Mouse (Mus musculus) neural tube, embryonic 11.5 days (tissue): ENCODE results near the gene Ap1m1. TPM values are rescaled to one million over a fixed set of nuclear protein-coding genes. Genes with fewer than 3 reads are reported as not detected.

Experiments used
- ATAC-seq: fragments of 200-750 bp; cut with Nextera tagmentation; 2 replicates; pipeline ENCODE4 v1.8.0; 2017; ENCODE audit warnings: moderate number of reproducible peaks, mild to moderate bottlenecking, moderate TSS enrichment, moderate library complexity; ENCODE audit not compliant: insufficient read depth, low FRiP score, low TSS enrichment
- DNase-seq: peaks from one replicate; pipeline ENCODE4 v3.0.0-alpha.2; 2015; ENCODE audit warnings: low spot score
- H3K27ac ChIP-seq: fragments of 300-500 bp; sonication (generic); 2 replicates; pipeline ENCODE4 v1.5.1; 2014; ENCODE audit warnings: low read depth, mild to moderate bottlenecking, low read length
- H3K27me3 ChIP-seq: fragments of 300-500 bp; sonication (generic); 2 replicates; pipeline ENCODE4 v1.6.1; 2014; ENCODE audit warnings: mild to moderate bottlenecking, low read length, mixed read lengths; ENCODE audit not compliant: control insufficient read depth, insufficient read depth
- H3K36me3 ChIP-seq: fragments of 300-500 bp; sonication (generic); 2 replicates; pipeline ENCODE4 v1.6.1; 2014; ENCODE audit warnings: mild to moderate bottlenecking, low read length, moderate library complexity, mixed read lengths; ENCODE audit not compliant: control insufficient read depth, insufficient read depth
- H3K4me1 ChIP-seq: fragments of 300-500 bp; sonication (generic); 2 replicates; pipeline ENCODE4 v1.6.1; 2014; ENCODE audit warnings: low read length, mixed read lengths; ENCODE audit not compliant: control insufficient read depth, insufficient read depth
- H3K4me2 ChIP-seq: fragments of 300-500 bp; sonication (generic); 2 replicates; pipeline ENCODE4 v1.6.1; 2014; ENCODE audit warnings: low read depth, mild to moderate bottlenecking, moderate library complexity
- H3K4me3 ChIP-seq: fragments of 300-500 bp; sonication (generic); 2 replicates; pipeline ENCODE4 v1.5.1; 2014; ENCODE audit warnings: low read depth, low read length
- H3K9ac ChIP-seq: fragments of 300-500 bp; sonication (generic); 2 replicates; pipeline ENCODE4 v1.6.1; 2014; ENCODE audit warnings: mild to moderate bottlenecking, low read length
- H3K9me3 ChIP-seq: fragments of 300-500 bp; sonication (generic); 2 replicates; pipeline ENCODE4 v1.6.1; 2016; ENCODE audit warnings: low read length; ENCODE audit not compliant: control insufficient read depth
- WGBS: fragments of 180-500 bp; shearing (Covaris S2); extraction: QIAGEN DNeasy Blood & Tissue Kit; methylation state at CpG from one replicate; pipeline ENCODE4 v1.1.7; 2014; 5-methylcytosine and 5-hydroxymethylcytosine counted together
- polyA plus RNA-seq: library from polyadenylated mRNA; unstranded; fragments of >200 nt; fragmentation: Nextera tagmentation; extraction: Ambion mirVana; gene quantifications from 2 replicates; pipeline ENCODE4 v1.2.1, GENCODE M21; 2014

Ap1m1 gene
- polyA plus RNA-seq, 1 experiment from 2014 or later = 184 TPM

DNA sequence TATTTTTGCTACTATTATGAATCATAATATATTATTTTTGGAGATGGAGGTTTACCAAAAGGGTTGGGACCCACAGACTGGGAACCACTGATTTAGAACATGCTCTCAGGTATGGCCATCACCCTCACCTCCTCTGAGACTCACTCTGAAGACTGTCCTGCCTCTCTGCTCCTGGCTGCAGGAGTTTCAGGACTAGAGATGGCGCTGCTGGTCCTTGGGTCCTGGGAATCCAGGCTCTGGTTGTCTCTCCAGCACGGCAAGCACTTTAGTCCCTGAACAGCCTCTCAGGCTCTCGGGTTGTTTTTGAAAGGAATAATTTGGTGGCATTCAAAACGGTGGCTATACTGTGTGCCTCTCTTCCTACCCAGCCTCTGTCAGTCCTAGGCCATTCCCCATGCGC, 22.1 kb downstream of the Ap1m1 start:
- H3K9me3 ChIP-seq = no peaks in the 10 kb centered on the region
- H3K4me1 ChIP-seq = no peaks in the 10 kb centered on the region
- 46% methylated on average over 5 of the region's 5 CpGs for WGBS
- H3K36me3 ChIP-seq = no peaks in the 10 kb centered on the region
- no peak overlapping the region for H3K4me2 ChIP-seq
- no peak overlapping the region for H3K27ac ChIP-seq
- no peak overlapping the region for H3K9ac ChIP-seq
- H3K4me3 ChIP-seq = no peak overlapping the region
- H3K27me3 ChIP-seq = no peaks in the 10 kb centered on the region
- ATAC-seq (no peak), DNase-seq (no peak)

DNA sequence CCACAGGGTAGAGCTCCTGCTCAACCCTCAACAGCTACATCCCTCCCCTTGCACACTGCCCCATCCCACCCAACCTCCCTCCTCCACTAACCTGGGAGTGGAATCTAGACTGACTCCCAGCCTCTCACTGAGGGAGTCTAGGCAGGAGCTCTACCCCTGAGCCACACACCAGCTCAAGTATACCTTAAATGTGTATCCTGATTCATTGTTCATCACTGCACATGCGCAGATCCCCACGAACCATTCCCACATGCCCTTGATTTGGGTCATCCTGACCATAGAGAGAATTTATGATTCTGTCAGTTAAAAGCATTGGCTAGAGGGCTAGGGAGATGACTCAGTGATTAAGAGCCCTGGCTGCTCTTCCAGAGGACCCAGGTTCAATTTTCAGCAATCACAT, 22.9 kb downstream of the Ap1m1 start:
- Histone ChIP-seq H3K36me3 (no peaks in the 10 kb centered on the region), H3K27me3 (no peaks in the 10 kb centered on the region), H3K9me3 (no peaks in the 10 kb centered on the region), H3K4me2 (no peak overlapping the region), H3K9ac (no peak overlapping the region), H3K27ac (no peak overlapping the region), H3K4me3 (no peak overlapping the region), H3K4me1 (no peaks in the 10 kb centered on the region)
- ATAC-seq = no peak
- no peak for DNase-seq
- 89% methylated on average over 2 of the region's 2 CpGs for WGBS

DNA sequence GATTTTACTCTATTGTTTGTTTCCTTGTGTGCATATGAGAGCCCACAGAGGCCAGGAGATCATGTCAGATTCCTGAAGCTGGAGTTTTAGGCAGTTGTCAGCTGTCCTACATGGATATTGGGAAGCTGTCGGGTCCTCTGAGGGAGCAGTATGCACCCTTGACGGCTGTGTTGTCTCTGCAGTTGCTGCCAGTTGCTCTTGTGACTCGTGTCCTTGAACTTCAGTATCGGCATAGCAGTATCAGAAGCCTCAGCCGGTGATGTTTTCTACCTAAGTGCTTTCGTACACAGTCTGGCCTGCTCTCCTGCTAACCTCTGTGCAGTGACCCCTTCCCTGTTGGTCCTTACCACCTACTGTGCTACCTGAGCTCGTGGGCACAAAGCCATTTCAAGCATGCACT, 23.6 kb downstream of the Ap1m1 start:
- no peaks in the 10 kb centered on the region for H3K27me3 ChIP-seq
- WGBS = 75% methylated on average over 7 of the region's 7 CpGs
- DNase-seq = no peak
- H3K9ac ChIP-seq = no peak overlapping the region
- no peak overlapping the region for H3K4me2 ChIP-seq
- H3K36me3 ChIP-seq = no peaks in the 10 kb centered on the region
- H3K9me3 ChIP-seq = no peaks in the 10 kb centered on the region
- H3K27ac ChIP-seq = no peak overlapping the region
- no peaks in the 10 kb centered on the region for H3K4me1 ChIP-seq
- H3K4me3 ChIP-seq = no peak overlapping the region
- no peak for ATAC-seq

DNA sequence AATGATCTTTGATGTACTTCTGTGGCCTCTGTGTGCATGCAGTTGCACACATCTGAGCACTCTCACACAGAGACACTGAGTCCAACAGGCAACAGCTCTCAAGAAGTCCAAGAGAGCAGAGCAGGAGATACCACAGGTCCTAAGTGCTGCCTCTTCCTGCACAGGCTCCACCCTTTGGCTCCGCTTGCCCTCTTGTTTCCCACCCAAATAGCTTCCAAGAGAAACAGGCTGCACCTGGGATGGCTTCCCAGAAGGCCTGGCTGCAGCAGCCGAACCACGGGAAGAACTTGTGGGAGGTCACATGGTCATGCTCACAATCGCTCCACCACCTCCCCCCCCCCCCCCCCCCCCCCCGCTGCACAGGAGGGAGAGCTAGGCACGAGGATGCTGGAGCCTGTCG, 25.5 kb downstream of the Ap1m1 start:
- DNase-seq = no peak
- Histone ChIP-seq H3K9ac (no peak overlapping the region), H3K36me3 (no peaks in the 10 kb centered on the region), H3K4me2 (no peak overlapping the region), H3K4me1 (no peaks in the 10 kb centered on the region), H3K9me3 (no peaks in the 10 kb centered on the region), H3K4me3 (no peak overlapping the region), H3K27me3 (no peaks in the 10 kb centered on the region), H3K27ac (no peak overlapping the region)
- no peak for ATAC-seq
- 62% methylated on average over 5 of the region's 7 CpGs for WGBS

- H3K9me3 ChIP-seq = no peaks in the 10 kb centered on the region
- ATAC-seq (no peak), DNase-seq (no peak)
- H3K4me2 ChIP-seq = no peak overlapping the region
- no peaks in the 10 kb centered on the region for H3K36me3 ChIP-seq
- no peak overlapping the region for H3K4me3 ChIP-seq
- no peaks in the 10 kb centered on the region for H3K27me3 ChIP-seq
- H3K4me1 ChIP-seq = no peaks in the 10 kb centered on the region
- no peak overlapping the region for H3K27ac ChIP-seq
- H3K9ac ChIP-seq = no peak overlapping the region
Measured at GRCm38 (mm10) chr8:72266671-72267070, 26.9 kb downstream of the Ap1m1 start.

GRCm38 (mm10) chr8:72267106-72267505, 27.3 kb downstream of the Ap1m1 start:
- no peaks in the 10 kb centered on the region for H3K4me1 ChIP-seq
- no peaks in the 10 kb centered on the region for H3K9me3 ChIP-seq
- H3K4me2 ChIP-seq = no peak overlapping the region
- no peak for DNase-seq
- no peak overlapping the region for H3K4me3 ChIP-seq
- no peak for ATAC-seq
- no peaks in the 10 kb centered on the region for H3K36me3 ChIP-seq
- 96% methylated on average over 8 of the region's 8 CpGs for WGBS
- no peak overlapping the region for H3K27ac ChIP-seq
- H3K9ac ChIP-seq = no peak overlapping the region
- H3K27me3 ChIP-seq = no peaks in the 10 kb centered on the region

GRCm38 (mm10) chr8:72268356-72268755, 28.5 kb downstream of the Ap1m1 start:
- Histone ChIP-seq H3K4me1 (no peaks in the 10 kb centered on the region), H3K9me3 (no peaks in the 10 kb centered on the region), H3K4me3 (no peak overlapping the region), H3K9ac (no peak overlapping the region), H3K27me3 (no peaks in the 10 kb centered on the region), H3K36me3 (no peaks in the 10 kb centered on the region), H3K4me2 (no peak overlapping the region), H3K27ac (no peak overlapping the region)
- DNase-seq = peak; percentile 23
- 85% methylated on average over 15 of the region's 15 CpGs for WGBS
- ATAC-seq = no peak

DNA sequence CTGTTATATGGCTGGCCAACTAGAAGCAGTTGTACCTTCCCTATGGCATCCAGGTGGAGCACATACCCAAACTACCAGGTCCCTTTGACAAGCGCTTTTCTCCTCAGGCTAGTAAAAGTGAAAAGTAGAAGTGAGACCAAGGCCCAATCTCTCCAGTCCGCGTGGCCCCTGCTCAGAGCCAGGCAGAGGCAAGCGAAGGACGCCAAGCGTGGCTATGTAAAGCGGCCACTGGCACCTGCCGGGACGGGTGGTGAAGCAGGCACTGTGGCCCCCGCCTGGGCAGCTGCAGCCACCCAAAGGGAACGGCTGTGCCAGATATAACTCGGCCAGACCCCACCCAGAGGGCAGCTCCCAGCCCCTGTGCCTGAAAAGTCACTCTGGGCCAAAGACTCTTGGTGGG, 30.8 kb downstream of the Ap1m1 start:
- Histone ChIP-seq H3K36me3 (no peaks in the 10 kb centered on the region), H3K27me3 (no peaks in the 10 kb centered on the region), H3K4me3 (no peak overlapping the region), H3K27ac (no peak overlapping the region), H3K9ac (no peak overlapping the region), H3K9me3 (no peaks in the 10 kb centered on the region), H3K4me1 (no peaks in the 10 kb centered on the region), H3K4me2 (no peak overlapping the region)
- ATAC-seq (no peak), DNase-seq (no peak)
- 94% methylated on average over 12 of the region's 12 CpGs for WGBS

- no peak for DNase-seq
- no peak overlapping the region for H3K9ac ChIP-seq
- no peak overlapping the region for H3K4me2 ChIP-seq
- no peak overlapping the region for H3K27ac ChIP-seq
- no peaks in the 10 kb centered on the region for H3K4me1 ChIP-seq
- H3K9me3 ChIP-seq = no peaks in the 10 kb centered on the region
- no peak for ATAC-seq
- WGBS = 83% methylated on average over 11 of the region's 11 CpGs
- no peaks in the 10 kb centered on the region for H3K36me3 ChIP-seq
- H3K4me3 ChIP-seq = no peak overlapping the region
- H3K27me3 ChIP-seq = no peaks in the 10 kb centered on the region
Measured at GRCm38 (mm10) chr8:72271051-72271660, 31.3 kb downstream of the Ap1m1 start.
